Mouse (Mus musculus): ENCODE results near the gene Art3. TPM values are rescaled to one million over a fixed set of nuclear protein-coding genes. Genes with fewer than 3 reads are reported as not detected.

The Art3 gene
- 1.1 TPM in 1 of 2 replicates, not detected in the other for total RNA-seq (2014; fragmentation: Nextera tagmentation)
- 4.8 TPM in 1 of 2 replicates, not detected in the other for total RNA-seq (2017)

DNA sequence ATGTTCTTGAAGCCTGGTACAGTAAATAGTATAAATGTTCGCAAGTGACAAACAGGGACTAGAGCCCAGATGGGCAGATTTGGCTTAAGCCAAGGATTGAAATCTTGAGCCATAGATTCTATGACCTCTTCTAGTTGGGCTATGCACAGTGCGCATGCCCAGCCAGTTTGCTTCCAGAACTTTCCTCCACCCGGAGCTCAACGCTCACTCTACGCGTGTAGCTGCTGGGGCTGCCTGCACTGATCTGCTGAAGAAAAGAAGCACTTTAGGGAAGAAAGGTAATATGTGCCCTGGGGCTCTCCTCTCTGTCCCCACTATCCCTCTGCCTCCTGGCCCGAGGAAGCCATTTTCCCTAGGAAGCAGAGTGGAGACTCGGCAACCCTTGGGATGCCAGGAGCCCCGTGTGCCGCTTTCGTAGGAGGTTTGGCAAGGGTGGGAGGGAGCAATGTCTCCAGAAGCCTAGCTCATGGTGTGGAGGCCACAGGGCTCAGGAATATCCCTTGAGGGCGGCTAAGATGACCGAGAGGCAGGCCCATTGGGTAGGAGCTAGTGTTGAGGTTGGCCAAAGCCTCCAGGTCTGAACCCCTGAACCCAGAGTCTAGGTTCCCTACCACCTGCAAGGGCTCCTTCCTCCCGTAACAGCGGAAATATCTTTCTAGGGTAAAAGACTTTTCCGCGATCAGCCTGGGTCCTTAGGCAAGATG, at the start of gene Art3:
Gene Art3, plus strand, starts transcription at position 193 of the 704 bp plus-strand sequence.
- peak; percentile 12 for ATAC-seq (replicated peaks; ENCODE audit: poor library complexity, severe bottlenecking)

DNA sequence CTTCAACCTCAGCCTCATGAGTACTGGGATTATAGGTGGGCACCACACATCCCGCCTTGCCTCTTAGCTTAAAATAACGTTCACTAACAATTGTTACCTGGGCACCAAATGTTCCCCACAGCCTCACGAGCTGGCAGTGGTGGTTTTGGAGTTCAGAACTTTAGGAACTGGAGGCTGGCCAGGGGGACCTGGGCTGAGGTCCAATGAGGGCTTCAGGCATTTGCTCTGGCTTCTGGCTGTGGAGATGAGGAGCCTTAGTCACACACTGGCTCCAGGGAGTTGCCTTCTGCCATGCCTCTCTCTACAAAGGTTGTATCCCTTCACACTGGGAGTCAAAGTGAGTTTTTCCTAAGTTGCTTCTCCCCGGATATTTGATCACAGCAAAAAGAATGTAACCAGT, 49.1 kb upstream of the Art3 start:
- no peak for ATAC-seq (replicated peaks; ENCODE audit: poor library complexity, severe bottlenecking)

DNA sequence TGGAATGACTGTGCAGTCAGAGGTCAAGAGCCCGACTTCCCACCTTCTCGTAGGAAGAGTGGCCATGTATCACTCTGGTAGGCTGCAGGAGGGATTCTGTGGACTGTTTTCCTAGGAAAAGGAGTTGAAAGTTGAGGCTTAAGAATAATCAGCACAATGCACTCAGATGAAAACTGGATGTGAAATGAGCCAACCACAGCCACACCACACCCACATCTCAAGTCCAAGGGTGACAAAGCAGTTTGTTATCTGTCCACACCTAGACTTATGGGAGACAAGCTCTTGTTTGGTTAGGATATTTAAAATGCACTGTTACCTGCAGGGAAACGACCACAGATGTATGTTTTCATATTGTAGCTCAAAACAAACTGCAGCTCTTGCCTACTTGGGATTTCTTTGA, 48.5 kb upstream of the Art3 start:
- no peak for ATAC-seq (replicated peaks; ENCODE audit: poor library complexity, severe bottlenecking)

- ATAC-seq (replicated peaks; ENCODE audit: poor library complexity, severe bottlenecking), result no peak
Measured at GRCm38 (mm10) chr5:92287840-92288239, 43.8 kb upstream of the Art3 start.

- 0 out of 2 replicates have a peak, but pooled peaks have one; percentile 22 for ATAC-seq (replicated peaks; ENCODE audit: poor library complexity, severe bottlenecking)
Measured at GRCm38 (mm10) chr5:92291652-92292414, 39.8 kb upstream of the Art3 start.

DNA sequence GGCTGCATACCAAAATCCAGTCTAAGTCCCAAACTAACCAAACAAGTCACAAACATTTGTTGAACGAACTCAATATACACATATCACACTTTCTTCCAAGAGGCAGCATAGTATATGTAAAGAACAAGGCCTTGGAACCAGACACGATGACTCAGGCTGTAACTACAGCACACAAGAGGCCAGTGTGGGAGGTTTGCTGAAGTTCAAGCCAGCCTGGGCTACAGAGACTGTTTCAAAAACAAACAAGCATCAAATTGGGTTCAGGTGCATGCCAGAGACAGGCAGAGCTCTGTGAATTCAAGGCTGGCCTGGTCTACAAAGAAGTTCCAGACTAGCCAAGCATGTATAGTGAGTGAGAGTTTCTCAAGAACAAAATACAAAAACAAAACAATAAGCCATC, 37.1 kb upstream of the Art3 start:
- no peak for ATAC-seq (replicated peaks; ENCODE audit: poor library complexity, severe bottlenecking)

DNA sequence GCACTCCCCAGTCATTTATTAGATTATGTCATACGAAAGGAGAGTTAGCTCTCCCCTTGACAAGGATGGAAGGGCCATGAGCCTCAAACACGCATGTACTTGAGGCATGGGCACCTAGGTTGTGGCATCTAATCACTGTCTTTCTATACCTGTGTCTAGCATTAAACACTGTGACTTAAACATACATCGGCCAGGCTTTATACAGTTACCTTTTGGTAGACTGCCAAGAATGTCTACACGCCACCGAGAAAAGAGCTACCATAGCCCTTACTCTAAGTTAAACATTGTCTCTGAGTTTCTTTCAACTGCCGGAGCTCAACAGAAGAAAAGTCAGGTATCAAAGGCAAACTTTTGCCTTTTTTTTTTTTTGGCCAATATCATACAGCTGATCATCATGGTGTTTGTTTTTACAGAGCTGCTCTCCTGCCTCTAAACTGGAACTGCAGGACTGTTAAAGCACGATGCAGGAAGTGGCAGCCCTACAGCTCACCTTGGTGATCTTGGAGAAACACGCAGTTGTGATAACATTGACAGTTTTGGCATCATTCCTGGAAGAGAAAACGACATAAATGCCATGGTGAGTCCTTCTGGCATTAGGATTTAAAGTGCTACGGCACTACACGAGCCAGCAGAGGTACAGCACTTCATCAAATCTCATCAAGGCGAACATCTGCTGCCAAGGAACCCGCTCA, 29.3 kb upstream of the Art3 start:
- no peak for ATAC-seq (replicated peaks; ENCODE audit: poor library complexity, severe bottlenecking)

DNA sequence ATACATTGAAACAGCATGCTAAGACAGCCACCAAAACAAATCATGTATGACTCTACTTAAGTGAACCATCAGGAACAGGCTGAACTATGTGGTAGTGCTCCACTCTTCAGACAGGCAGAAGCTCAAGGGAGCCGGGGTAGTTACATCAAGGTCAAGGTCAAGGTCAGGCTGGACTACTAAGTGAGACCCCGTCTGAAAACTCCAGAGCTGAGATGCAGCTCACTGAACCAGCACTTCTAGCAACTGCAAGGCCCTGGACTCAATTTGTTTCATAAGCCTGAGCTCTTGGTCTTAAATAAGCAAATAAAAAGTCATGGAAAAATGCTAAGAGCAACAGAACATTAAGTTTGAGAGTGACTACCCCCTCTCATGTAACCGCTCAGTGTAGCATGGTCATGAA, 27.3 kb upstream of the Art3 start:
- ATAC-seq (replicated peaks; ENCODE audit: poor library complexity, severe bottlenecking), result no peak

- peak; percentile 94 for ATAC-seq (replicated peaks; ENCODE audit: poor library complexity, severe bottlenecking)
Measured at GRCm38 (mm10) chr5:92309681-92310511, 21.7 kb upstream of the Art3 start, which contains the start of gene Sdad1. TSS of gene Sdad1 (minus strand) at chr5:92310479.

DNA sequence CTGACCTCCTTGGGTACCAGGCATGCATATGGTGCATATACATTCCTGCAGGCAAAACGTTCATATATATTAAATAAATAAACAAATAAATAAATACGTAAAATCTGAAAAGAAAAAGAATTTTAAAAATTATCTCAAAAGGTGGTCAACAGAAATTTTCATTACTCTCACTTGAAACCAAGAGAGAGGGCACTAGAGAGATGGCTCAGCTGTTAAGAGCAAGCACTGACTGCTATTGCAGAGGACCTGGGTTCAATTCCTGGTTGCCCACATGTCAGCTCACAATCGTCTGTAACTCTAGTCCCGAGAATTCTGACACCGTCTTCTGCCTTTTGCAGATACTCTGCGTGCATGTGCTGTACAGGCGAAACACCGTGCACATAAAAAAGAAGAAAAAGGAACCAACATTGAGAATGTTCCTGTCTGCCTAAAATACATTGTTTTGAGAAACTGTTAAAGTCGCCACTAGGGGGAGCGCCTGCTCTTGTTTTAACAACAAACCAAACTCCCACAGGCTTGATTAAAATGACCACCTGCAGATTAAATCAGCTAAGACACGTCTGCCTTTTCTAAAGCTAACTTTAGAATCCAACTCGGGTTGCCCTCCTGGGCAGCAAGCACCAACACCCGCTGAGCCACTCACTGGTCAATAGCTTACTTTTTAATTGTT, 19.4 kb upstream of the Art3 start:
- ATAC-seq (replicated peaks; ENCODE audit: poor library complexity, severe bottlenecking), result peak; percentile 54

GRCm38 (mm10) chr5:92313776-92314175, 17.9 kb upstream of the Art3 start:
- no peak for ATAC-seq (replicated peaks; ENCODE audit: poor library complexity, severe bottlenecking)

DNA sequence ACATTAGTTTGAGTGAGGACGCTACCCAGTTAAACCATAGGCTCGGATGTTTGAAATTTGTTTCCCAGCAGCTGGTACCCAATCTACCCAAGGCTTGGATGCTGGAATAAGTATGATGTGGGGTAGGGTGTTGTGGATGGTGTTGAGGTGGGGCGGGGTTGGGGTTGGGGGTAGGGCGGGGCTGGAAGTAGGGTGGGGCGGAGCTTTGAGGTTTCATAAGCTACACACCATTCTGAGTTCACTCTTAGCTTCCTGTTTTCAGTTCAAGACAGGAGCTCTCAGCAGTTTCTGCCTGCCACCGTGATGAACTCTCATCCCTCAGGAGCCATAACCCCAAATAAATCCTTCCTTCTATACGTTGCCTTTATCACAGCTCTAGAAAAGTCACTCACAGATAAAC, 13.5 kb upstream of the Art3 start:
- ATAC-seq (replicated peaks; ENCODE audit: poor library complexity, severe bottlenecking), result peak; percentile 74

DNA sequence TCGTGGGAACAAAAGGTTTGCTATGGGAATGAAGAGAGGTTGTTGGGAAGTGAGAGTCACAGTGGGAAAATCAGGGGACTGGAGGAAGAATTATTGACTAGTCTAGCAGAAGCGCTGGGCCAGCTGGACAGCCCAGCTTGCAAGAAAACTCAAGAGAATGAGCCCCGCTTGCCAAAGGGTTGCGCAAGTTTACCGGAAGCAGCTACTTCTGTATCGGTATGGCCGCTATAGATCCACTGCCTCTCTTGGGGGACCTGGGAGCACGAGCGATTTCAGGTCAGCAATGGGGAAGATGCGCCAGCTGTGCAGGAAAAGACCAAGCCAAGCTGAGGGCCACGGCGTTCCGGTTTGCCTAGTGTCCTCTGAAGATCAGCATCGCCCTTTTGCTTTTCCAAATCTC, 13.0 kb upstream of the Art3 start:
- peak; percentile 83 for ATAC-seq (replicated peaks; ENCODE audit: poor library complexity, severe bottlenecking)

DNA sequence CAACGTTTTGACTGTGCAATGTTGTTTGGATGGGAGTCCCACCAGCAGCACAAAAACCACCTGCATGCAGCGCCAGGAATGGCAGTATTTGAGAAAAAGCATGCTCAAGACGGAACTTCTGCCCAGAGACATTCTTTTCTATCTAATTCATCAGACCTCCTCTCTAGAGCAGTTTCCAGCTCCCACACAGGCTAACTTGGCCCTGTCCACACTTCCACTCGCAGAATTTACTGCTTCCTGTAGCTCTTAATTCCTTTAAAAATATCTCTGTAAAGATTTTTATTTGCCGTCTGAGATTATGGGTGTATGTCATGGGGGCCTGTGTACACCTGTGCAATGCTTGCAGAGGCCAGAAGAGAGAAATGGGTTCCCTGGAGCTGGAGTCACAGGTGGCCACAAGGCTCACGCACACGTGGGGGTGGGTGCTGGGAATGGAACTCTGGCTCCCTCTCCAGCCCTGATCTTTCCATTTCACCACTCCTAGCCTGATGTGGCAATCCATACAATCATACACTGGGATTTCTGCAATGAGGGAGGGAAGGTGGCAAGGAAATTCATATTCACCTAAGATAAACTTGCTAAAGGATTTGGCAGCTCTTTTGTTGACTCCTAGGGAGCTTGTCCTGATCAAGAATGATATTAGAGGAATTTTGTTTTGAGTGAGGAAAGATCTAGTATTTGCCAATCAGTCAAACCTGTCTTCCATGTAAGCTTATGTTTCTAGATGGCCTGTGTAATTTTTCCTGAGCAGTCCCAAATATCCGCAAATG, 9.8 kb upstream of the Art3 start:
- ATAC-seq (replicated peaks; ENCODE audit: poor library complexity, severe bottlenecking), result no peak

GRCm38 (mm10) chr5:92322612-92323011, 9.0 kb upstream of the Art3 start:
- peak; percentile 43 for ATAC-seq (replicated peaks; ENCODE audit: poor library complexity, severe bottlenecking)

- no peak for ATAC-seq (replicated peaks; ENCODE audit: poor library complexity, severe bottlenecking)
Measured at GRCm38 (mm10) chr5:92323264-92323663, 8.4 kb upstream of the Art3 start.

DNA sequence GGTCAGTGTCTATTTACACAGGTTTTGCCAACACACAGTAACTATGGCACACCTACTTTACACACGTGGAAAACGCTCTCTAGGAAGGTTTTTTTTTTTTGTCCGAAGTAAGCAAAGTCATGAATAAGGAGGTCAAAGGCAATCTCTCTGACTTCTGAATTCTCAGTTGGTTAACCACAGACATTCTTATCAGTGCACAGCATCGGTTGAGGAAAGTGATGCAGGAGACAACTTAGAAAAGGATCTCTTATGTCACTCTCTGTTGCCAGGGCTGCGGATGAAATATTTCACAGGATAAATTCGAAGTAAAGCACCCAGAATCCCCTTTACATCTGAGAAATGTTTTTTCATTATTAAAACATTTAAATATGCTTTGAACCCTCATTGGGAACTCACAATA, 4.3 kb upstream of the Art3 start:
- ATAC-seq (replicated peaks; ENCODE audit: poor library complexity, severe bottlenecking), result peak; percentile 24; the same call in 1 of the 2 replicates

DNA sequence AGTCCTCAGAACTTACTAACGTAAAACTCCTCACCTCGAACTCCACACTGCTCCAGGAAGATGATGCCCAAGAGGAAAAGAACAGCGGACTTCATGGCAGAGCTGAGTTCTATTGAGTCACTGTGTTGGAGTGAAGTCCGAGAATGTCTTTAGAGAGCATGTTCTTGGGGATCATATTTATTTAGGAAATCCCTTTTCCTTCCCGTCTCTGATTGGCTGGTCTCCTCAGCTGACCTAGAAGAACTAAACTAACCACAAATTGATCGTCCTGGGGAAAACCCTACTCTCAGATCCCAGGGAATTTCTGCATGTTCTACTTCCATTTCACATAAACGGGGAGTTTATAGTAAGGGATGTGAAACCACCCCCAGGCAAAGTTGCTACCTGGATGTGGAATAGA, 3.7 kb upstream of the Art3 start, which contains the start of gene Cxcl9:
Gene Cxcl9, minus strand, starts transcription at position 151 of the 400 bp plus-strand sequence.
- no peak for ATAC-seq (replicated peaks; ENCODE audit: poor library complexity, severe bottlenecking)

- peak; percentile 50 for ATAC-seq (replicated peaks; ENCODE audit: poor library complexity, severe bottlenecking)
Measured at GRCm38 (mm10) chr5:92331122-92331521, 505 bp upstream of the Art3 start.

All from granulocyte monocyte progenitor cell, adult 5-6 weeks (primary cell).